Mouse (Mus musculus) left cerebral cortex, adult 8-10 months (tissue): ENCODE results near the gene Chtop. TPM values are rescaled to one million over a fixed set of nuclear protein-coding genes. Genes with fewer than 3 reads are reported as not detected.

Experiments used
- DNase-seq, 2 experiments: peaks; one replicate each; pipeline ENCODE4 v3.0.0; 2022; ENCODE audit warnings: low spot score in 2 of 2
- total RNA-seq, 4 experiments: library from RNA; stranded (reverse); gene quantifications; 2 replicates each; pipeline ENCODE4 v1.2.4; 2022

The Chtop gene
- total RNA-seq, 4 experiments from 2014 or later, result 162 to 170 (median 167) TPM

DNA sequence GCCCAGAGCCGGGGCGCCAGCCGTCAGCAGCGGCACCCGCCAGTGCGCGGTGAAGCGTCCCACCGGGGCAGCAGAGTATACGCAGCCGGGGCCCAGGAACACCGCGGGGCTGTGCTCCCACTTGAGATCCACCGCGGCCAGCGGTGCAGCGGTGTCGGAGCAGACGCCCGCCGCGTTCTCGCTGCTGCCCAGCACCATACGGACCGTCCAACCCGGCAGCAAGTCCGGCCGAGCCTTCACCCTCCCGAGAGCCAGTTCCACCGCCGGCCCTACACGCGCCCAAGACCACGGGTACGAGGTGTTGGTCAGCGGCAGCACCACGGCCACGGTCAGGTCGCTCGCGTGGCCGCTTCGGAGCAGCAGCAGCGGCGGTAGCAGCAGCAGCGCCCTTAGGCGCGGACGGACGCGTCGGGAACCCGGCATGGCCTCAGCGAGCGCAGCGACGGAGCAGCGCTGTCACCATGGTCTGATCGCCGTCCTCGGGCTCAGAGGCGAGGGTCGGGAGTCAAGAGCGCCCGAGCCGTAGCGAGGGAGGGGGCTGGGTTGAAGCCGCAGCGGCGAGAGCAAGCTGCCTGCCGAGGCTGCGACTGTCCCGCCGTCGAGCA lies 44.1 kb downstream of the Chtop start:
- no peak for DNase-seq

DNA sequence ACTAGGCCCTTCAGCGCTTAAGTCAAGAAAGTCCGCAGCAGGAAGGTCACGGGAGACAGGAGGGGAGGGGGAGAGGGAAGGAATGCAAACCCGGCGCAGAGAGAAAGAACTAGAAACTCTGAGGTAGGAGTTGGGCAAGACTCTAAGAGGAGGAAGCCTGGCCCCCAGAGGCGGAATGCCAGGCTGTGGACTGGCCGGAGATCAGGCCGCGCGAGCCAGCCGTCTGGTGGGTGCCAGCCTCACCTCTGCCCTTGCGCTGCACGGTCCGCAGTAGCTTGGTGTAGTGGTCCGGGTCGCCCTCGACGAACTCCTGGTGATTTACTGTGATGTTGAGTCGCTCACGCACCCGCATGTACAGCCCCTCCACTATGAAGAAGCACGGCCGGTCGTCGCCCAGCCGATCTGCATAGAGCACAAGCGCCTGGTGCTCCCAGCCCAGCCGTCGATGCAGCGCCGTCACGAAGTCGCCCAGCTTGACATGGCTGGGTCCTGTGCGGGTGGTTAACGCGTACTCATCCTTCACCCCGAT lies 44.7 kb downstream of the Chtop start:
- DNase-seq, result no peak

- DNase-seq, result no peak
Observed at GRCm38 (mm10) chr3:90462579-90462978, 46.7 kb downstream of the Chtop start.

- DNase-seq, result no peak
Observed at GRCm38 (mm10) chr3:90461935-90462334, 47.4 kb downstream of the Chtop start.

DNA sequence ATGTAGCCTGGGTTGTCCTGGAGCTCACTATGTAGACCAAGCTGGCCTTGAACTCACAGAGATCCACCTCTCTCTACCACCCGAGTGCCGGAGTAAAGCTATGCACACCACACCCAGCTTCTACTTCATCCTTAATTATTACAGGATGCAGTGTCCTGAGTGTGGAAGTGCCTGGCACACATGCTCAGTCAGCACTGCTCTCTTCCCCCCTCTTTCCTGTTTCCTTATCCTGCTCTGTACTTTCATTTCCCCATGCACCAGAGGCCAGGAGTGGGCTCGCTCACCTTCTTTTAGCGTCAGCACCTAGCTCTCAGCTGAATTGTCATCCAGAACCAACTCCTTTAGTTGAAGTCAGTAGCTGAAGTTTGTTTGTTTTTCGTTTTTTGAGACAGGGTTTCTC lies 49.0 kb downstream of the Chtop start:
- DNase-seq, result no peak

GRCm38 (mm10) chr3:90459727-90460126 lies 49.6 kb downstream of the Chtop start:
- DNase-seq, result no peak

GRCm38 (mm10) chr3:90454931-90455330 lies 54.4 kb downstream of the Chtop start:
- no peak for DNase-seq

DNA sequence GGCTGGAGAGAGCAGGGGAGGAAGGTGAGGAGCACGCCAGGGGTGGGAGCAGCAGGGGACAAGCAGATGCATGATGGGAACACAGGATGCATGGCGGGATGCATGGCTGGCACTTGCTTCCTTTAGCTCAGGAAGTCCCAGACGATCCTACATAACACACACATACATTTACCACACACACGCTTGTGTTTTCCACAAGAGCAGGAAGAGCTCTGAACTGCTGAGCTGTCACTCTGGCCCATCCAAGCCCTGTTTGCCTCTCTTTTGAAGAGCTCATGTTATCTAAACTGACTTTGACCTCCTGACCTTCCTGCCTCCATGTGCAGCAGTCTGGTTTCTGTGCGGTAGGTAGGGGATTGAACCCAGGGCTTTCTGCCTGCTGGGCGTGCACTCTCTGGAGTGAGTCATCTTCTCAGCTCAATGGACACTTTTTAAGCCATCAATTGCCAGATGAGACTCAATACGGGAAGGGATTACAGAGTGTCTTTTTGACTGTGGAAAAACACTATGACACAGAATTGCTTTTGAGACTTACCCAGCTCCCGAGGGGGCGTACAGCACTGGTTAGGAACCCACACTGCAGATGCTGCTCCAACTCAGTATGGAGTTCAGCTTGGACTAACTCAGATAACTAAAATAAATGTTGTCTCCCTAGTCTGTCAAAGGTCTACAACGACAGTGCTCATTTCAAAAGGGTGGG lies 57.8 kb downstream of the Chtop start:
- DNase-seq, result peak in 1 of 2 experiments; percentile 54

GRCm38 (mm10) chr3:90450874-90451273 lies 58.4 kb downstream of the Chtop start:
- no peak for DNase-seq

Other genes with a start within 250 kb of the Chtop start
- gene Dennd4b, start 244.3 kb downstream of the Chtop start, total RNA-seq, result 10 to 100 TPM; 35.2 to 38.6 (median 37.1) TPM
- 10 to 100 TPM; 90.4 to 99.8 (median 96.4) TPM for gene Gatad2b, start 216.3 kb downstream of the Chtop start, total RNA-seq
- gene Slc27a3, start 119.6 kb downstream of the Chtop start, total RNA-seq, result 1 to 10 TPM; 5.7 to 7.9 (median 7.4) TPM
- gene Ints3, start 75.9 kb downstream of the Chtop start, total RNA-seq, result 10 to 100 TPM; 55.1 to 59.9 (median 59.0) TPM
- 1 to 10 TPM; 4.2 to 6.0 (median 5.0) TPM for gene Npr1, start 43.6 kb downstream of the Chtop start, total RNA-seq
- gene Ilf2, start 33.4 kb downstream of the Chtop start, total RNA-seq, result 10 to 100 TPM; 84.9 to 98.9 (median 93.3) TPM
- 10 to 100 TPM; 62.4 to 74.7 (median 67.1) TPM for gene Snapin, start 18.5 kb downstream of the Chtop start, total RNA-seq
- 100 to 1,000 TPM; 122 to 162 (median 132) TPM for gene S100a1, start 4.9 kb upstream of the Chtop start, total RNA-seq
- 10 to 100 TPM; 17.1 to 26.1 (median 20.5) TPM for gene S100a13, start 4.9 kb upstream of the Chtop start, total RNA-seq
- under 1 TPM in 1 of 4 experiments, not detected in 3; 0.63 TPM for gene S100a14, start 17.4 kb upstream of the Chtop start, total RNA-seq
- 100 to 1,000 TPM in 2 of 4 experiments, 10 to 100 TPM in 2; 85.4 to 115 (median 102) TPM for gene S100a16, start 27.8 kb upstream of the Chtop start, total RNA-seq
- gene S100a3, start 51.1 kb upstream of the Chtop start, total RNA-seq, result 1 to 10 TPM in 3 of 4 experiments, under 1 TPM in 1; 0.74 to 1.9 (median 1.5) TPM
- not detected for gene S100a2, start 80.7 kb upstream of the Chtop start, total RNA-seq
- not detected for gene Gm42674, start 92.4 kb upstream of the Chtop start, total RNA-seq
- gene S100a4, start 94.3 kb upstream of the Chtop start, total RNA-seq, result 1 to 10 TPM; 2.5 to 5.5 (median 4.9) TPM
- gene S100a5, start 99.0 kb upstream of the Chtop start, total RNA-seq, result 1 to 10 TPM in 1 of 4 experiments, not detected in 3; 1.1 TPM
- gene S100a6, start 103.4 kb upstream of the Chtop start, total RNA-seq, result 10 to 100 TPM; 24.1 to 52.2 (median 38.7) TPM
- 1 to 10 TPM in 2 of 4 experiments, under 1 TPM in 2; 0.38 to 1.1 (median 0.91) TPM for gene S100a7a, start 144.5 kb upstream of the Chtop start, total RNA-seq
- 1 to 10 TPM in 1 of 4 experiments, not detected in 3; 1.7 TPM for gene S100a8, start 159.5 kb upstream of the Chtop start, total RNA-seq
- not detected for gene S100a9, start 186.2 kb upstream of the Chtop start, total RNA-seq
- gene Pglyrp4, start 217.4 kb upstream of the Chtop start, total RNA-seq, result not detected